Mouse (Mus musculus) heart, adult 9 months (tissue): Measurements from ENCODE around the gene Olfr1299.

ENCODE experiments used
- DNase-seq, 2 experiments: peaks; one replicate each; pipeline ENCODE4 v3.0.0; 2022; ENCODE audit warnings: low spot score in 2 of 2

Gene Olfr1299

GRCm38 (mm10) chr2:111661119-111661518 lies at the start of gene Olfr1299:
Gene Olfr1299, plus strand, starts transcription at chr2:111661419.
- no peak for DNase-seq

GRCm38 (mm10) chr2:111626397-111626796 lies 34.8 kb upstream of the Olfr1299 start, which contains the start of gene Olfr1297:
Gene Olfr1297, minus strand, starts transcription at chr2:111626497.
- DNase-seq = no peak

- no peak for DNase-seq
Observed at GRCm38 (mm10) chr2:111649101-111649500, 12.1 kb upstream of the Olfr1299 start, which contains the start of gene Olfr1298. Gene Olfr1298, minus strand, starts transcription at chr2:111649201.
